Comparison of ENCODE assay signal across 8 mouse cellular contexts in genomic region chr3:94837183-94837890, GRCm38 (mm10). TPM values are rescaled to one million over a fixed set of nuclear protein-coding genes. Genes with fewer than 3 reads are reported as not detected.
A peak's percentile ranks its signal among the peaks of the same experiment; 100 is the strongest.
DNase-seq lines count a peak whose midpoint lies in the region; ATAC-seq and TF ChIP-seq lines count a peak whose summit lies in the region.

Gene Pogz (plus strand): TSS chr3:94837567.

- DNase-seq in ZHBTc4 (ENCODE audit: low read depth, low spot score) = peak; percentile 97
- peak; percentile 96 for DNase-seq in gastrocnemius, adult 2 months
- peak; percentile 98 for DNase-seq in hindbrain, postnatal 0 days (ENCODE audit: low spot score)
- DNase-seq in left cerebral cortex, adult 2 months (ENCODE audit: extremely low spot score in 1 of 2, low spot score in 2 of 2) = peak; percentile 93 to 95
- peak; percentile 95 to 96 for DNase-seq in right cerebral cortex, adult 2 months (ENCODE audit: low spot score in 2 of 2)
- peak; percentile 96 for DNase-seq in urinary bladder, postnatal 14 days (ENCODE audit: low spot score)

- H3K9me3 ChIP-seq in hindbrain, postnatal 0 days (ENCODE audit: low read length) = no peaks in the 10 kb centered on the region

- peak; percentile 96 for ATAC-seq in common myeloid progenitor, adult 5-6 weeks (replicated peaks; ENCODE audit: low read depth, poor library complexity, severe bottlenecking)
- peak; percentile 96 for ATAC-seq in hindbrain, postnatal 0 days
- peak; percentile 95 for ATAC-seq in megakaryocyte, adult 5-6 weeks (ENCODE audit: poor library complexity, severe bottlenecking)

- intact Hi-C loops in gastrocnemius, adult 2 months (cut with DNase I) = loop anchor here (1.0 kb wide), 1 partner anchor 16 kb away; no protein-coding TSS in a partner anchor
- intact Hi-C loops in left cerebral cortex, adult 2 months (cut with DNase I) = loop anchor here (1.0 to 5.0 kb wide), 3 partner anchors 16 to 255 kb away; partner anchors contain the start of genes Cgn and Snx27

- H3K27me3 ChIP-seq in hindbrain, postnatal 0 days (ENCODE audit: insufficient read depth, low read length) = no peaks in the 10 kb centered on the region

- peak within 1 kb of the TSS; percentile 78 for H3K4me2 ChIP-seq in hindbrain, postnatal 0 days (ENCODE audit: low read depth, low read length)

- no peak for TF ChIP-seq CTCF in gastrocnemius, adult 2 months (IDR thresholded peaks at IDR 0.05)
- no peak for TF ChIP-seq CTCF in hindbrain, postnatal 0 days (IDR thresholded peaks at IDR 0.05; ENCODE audit: low read depth)
- no peak for TF ChIP-seq CTCF in left cerebral cortex, adult 2 months (IDR thresholded peaks at IDR 0.05)

- peaks cover 4% of the 10 kb centered on the region; the same call in 1 of the 2 replicates for H3K4me1 ChIP-seq in hindbrain, postnatal 0 days (ENCODE audit: insufficient read depth, low read length)

- peak within 1 kb of the TSS; percentile 97 for H3K27ac ChIP-seq in gastrocnemius, adult 2 months
- peak within 1 kb of the TSS; percentile 100 for H3K27ac ChIP-seq in hindbrain, postnatal 0 days
- H3K27ac ChIP-seq in left cerebral cortex, adult 2 months = peak within 1 kb of the TSS; percentile 98

- H3K9ac ChIP-seq in hindbrain, postnatal 0 days (replicated peaks; ENCODE audit: low read length) = peak within 1 kb of the TSS; percentile 97

- peak within 1 kb of the TSS; percentile 79 for H3K4me3 ChIP-seq in gastrocnemius, adult 2 months
- peak within 1 kb of the TSS; percentile 82 for H3K4me3 ChIP-seq in hindbrain, postnatal 0 days (ENCODE audit: low read length)
- peak within 1 kb of the TSS; percentile 66 for H3K4me3 ChIP-seq in left cerebral cortex, adult 2 months

- no peaks in the 10 kb centered on the region for H3K36me3 ChIP-seq in hindbrain, postnatal 0 days (ENCODE audit: insufficient read depth, low read length)

- under 1% methylated on average over 35 of the region's 57 CpGs for WGBS in hindbrain, postnatal 0 days

RNA-seq across cellular contexts. Expression of gene Pogz, which starts in this region (rescaled TPM):
- 24.3 and 24.6 TPM in 2 replicates for total RNA-seq in common myeloid progenitor, adult 5-6 weeks (2017)
- 10 to 100 TPM; 14.9 to 18.4 TPM for total RNA-seq in gastrocnemius, adult 2 months (2021)
- total RNA-seq in hindbrain, postnatal 0 days (2014; rRNA removed) = 38.6 and 42.8 TPM in 2 replicates
- 13.8 and 16.8 TPM in 2 replicates for polyA plus RNA-seq in hindbrain, postnatal 0 days (2015; fragmentation: Nextera tagmentation; extraction: Ambion mirVana)
- 10 to 100 TPM; 57.4 to 60.2 TPM for total RNA-seq in left cerebral cortex, adult 2 months (2021)
- 28.8 and 41.8 TPM in 2 replicates for total RNA-seq in megakaryocyte, adult 5-6 weeks (2015)
- 12.1 and 14.4 TPM in 2 replicates for total RNA-seq in megakaryocyte, adult 5-6 weeks (2017)

Comparison
In these comparisons a context has a peak if more than half of its experiments do, and no peak if none do; other contexts are left out.
1. Peak in every context shown above with its lines: DNase-seq, ATAC-seq, H3K4me3 ChIP-seq and H3K27ac ChIP-seq.